Mouse (Mus musculus): Measurements from ENCODE around the gene Msn.

DNA sequence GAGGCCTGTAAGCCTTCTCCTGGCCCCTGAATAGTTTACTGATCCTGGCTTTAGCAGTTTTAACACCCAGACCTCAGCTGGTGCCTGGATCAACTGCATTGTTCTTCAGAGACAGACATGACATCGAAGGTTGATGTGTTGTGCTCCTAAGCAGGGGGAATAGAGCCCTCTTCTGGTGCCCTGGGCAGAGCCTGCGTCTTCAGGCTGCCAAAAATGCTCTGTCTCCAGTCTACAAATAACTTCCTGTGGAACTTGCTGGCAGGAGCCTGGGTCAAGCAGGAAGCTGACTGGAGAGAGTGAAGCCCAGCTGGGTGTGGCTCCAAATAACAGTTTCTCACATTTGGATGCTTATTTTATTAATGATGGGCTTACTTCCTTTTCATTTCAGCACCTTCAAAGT, 37.4 kb downstream of the Msn start:
- no peak for TF ChIP-seq POLR2A (IDR thresholded peaks at IDR 0.05; ENCODE audit: borderline replicate concordance, control insufficient read depth, low read depth, low read length)
- TF ChIP-seq CTCF (IDR thresholded peaks at IDR 0.05; ENCODE audit: control insufficient read depth, insufficient read depth, low read length) = peak; percentile 26; the same call in 1 of the 2 replicates

Measured in bone marrow, adult 2 months (tissue).